Mouse (Mus musculus): ENCODE measurements around the gene Neurl1a. TPM values are rescaled to one million over a fixed set of nuclear protein-coding genes. Genes with fewer than 3 reads are reported as not detected.

The Neurl1a gene
- total RNA-seq (2014; rRNA removed) (0.28 and 0.34 TPM in 2 replicates), polyA plus RNA-seq (2012; rRNA removed) (0.24 and 0.28 TPM in 2 replicates)

DNA sequence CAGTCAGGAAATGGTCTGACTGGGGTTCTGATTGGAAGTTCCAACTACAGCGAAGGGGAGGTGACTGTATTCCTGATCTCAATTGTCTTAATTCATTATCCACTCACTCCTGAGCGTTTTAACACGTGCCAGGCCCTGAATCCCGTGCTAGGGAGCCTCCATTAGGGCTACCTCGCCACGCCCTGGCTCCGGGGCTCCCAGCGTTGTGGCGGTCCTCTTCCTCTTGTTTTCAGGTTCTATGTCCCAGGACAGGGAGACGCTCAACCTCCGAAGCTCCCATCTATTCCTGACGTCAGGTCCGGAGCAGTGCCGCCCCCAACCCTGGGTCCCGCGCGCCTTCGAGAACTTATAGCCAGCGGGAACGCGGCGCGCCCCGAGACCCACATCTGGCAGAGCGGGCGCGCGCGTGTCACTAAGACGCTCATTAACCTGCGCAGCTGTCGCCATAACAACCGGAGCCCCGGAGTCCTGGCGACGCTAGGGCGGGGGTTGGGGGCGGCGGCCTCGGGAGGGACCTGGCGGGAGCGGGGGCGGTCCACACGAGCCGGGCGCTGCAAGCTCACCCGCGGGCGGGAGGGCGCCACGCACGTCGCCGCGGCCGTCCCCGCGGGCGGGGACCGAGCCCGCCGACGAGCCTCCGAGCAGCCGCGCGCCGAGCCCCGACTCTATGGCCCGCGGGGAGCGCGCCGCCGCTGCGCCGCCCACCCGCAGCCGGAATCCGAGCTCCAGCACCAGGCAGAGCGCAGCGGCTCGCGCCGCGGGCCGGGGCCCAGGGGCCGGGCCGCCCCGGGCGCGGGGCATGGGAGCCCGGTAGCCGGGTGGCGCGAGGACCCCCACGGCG lies at the start of gene Neurl1a:
Neurl1a (plus strand) TSS at position 390 of the 841 bp plus-strand sequence.
- Histone ChIP-seq H3K36me3 (ENCODE audit: control insufficient read depth, insufficient read depth, low read length) (no peaks in the 10 kb centered on the region), H3K27me3 (ENCODE audit: control insufficient read depth, insufficient read depth, low read length) (peaks cover 16% of the 10 kb centered on the region), H3K9ac (ENCODE audit: low read depth, low read length) (peak within 1 kb of the TSS; percentile 23), H3K4me3 (ENCODE audit: insufficient read depth, low read depth, low read length) (peak within 1 kb of the TSS; percentile 56; the same call in 1 of the 2 replicates), H3K79me2 (ENCODE audit: control insufficient read depth, insufficient read depth, low read length) (no peaks in the 10 kb centered on the region), H3K4me1 (ENCODE audit: control insufficient read depth, insufficient read depth, low read length) (no peaks in the 10 kb centered on the region; the same call in 1 of the 2 replicates), H3K27ac (replicated peaks; ENCODE audit: insufficient read depth, low read depth, low read length) (no peak within 1 kb of the TSS)
- no peak for TF ChIP-seq CTCF (IDR thresholded peaks at IDR 0.05; ENCODE audit: low read depth, low read length)
- TF ChIP-seq POLR2A (IDR thresholded peaks at IDR 0.05; ENCODE audit: extremely low read depth, insufficient read depth, low read length), result no peak
- 1% methylated on average over 86 of the region's 98 CpGs for WGBS
- no peak for DNase-seq (ENCODE audit: extremely low read depth, low read depth, low spot score)

DNA sequence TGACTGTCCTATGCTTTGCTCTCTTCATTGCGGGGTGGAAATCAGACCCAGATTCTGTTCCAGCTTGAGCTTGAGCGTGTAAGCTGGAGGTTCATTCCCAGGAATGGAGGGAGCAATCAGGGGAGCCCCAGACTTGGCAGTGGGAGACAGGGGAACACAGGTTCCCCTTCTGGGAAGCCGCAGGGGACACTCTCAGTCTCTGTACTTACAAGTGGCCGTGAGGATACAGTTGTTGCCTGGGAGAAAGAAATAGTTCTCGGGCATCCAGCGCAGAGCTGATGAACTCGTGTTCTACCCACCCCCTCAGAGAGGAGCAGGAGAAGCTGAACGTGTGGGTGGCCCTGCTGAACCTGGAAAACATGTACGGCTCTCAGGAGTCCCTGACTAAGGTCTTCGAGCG lies 49.8 kb upstream of the Neurl1a start:
- TF ChIP-seq CTCF (IDR thresholded peaks at IDR 0.05; ENCODE audit: low read depth, low read length) (no peak), POLR2A (IDR thresholded peaks at IDR 0.05; ENCODE audit: extremely low read depth, insufficient read depth, low read length) (no peak)
- 95% methylated on average over 11 of the region's 11 CpGs for WGBS
- Histone ChIP-seq H3K36me3 (ENCODE audit: control insufficient read depth, insufficient read depth, low read length) (peaks cover 45% of the 10 kb centered on the region), H3K9ac (ENCODE audit: low read depth, low read length) (no peak overlapping the region), H3K4me3 (ENCODE audit: insufficient read depth, low read depth, low read length) (no peak overlapping the region), H3K4me1 (ENCODE audit: control insufficient read depth, insufficient read depth, low read length) (no peaks in the 10 kb centered on the region), H3K79me2 (ENCODE audit: control insufficient read depth, insufficient read depth, low read length) (no peaks in the 10 kb centered on the region), H3K27ac (replicated peaks; ENCODE audit: insufficient read depth, low read depth, low read length) (no peak overlapping the region), H3K27me3 (ENCODE audit: control insufficient read depth, insufficient read depth, low read length) (no peaks in the 10 kb centered on the region)
- DNase-seq (ENCODE audit: extremely low read depth, low read depth, low spot score), result no peak

DNA sequence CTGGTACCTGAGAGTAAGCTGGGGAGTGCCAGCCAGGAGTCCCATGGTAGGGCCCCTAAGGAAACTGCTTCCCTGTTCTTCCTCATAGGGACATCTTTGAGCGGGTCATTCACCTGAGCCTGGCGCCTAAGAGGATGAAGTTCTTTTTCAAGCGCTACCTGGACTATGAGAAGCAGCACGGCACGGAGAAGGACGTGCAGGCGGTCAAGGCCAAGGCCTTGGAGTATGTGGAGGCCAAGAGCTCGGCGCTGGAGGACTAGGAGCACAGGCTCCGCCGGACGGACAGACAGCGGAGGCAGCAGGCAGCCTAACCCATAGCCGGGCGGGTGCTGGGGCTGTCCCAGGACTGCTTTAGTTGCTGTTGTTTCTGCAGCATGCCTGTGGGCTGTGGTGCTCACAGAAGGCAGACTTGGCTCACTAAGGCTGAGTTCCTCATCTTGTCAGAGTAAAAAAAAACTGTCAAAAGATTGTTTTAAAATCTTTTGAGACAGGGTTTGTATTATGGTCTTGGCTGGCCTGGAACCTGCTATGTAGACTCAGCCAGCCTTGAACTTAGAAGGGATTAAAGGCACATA lies 48.0 kb upstream of the Neurl1a start:
- Histone ChIP-seq H3K79me2 (ENCODE audit: control insufficient read depth, insufficient read depth, low read length) (no peaks in the 10 kb centered on the region), H3K36me3 (ENCODE audit: control insufficient read depth, insufficient read depth, low read length) (peaks cover 36% of the 10 kb centered on the region), H3K9ac (ENCODE audit: low read depth, low read length) (no peak overlapping the region), H3K4me1 (ENCODE audit: control insufficient read depth, insufficient read depth, low read length) (no peaks in the 10 kb centered on the region), H3K27me3 (ENCODE audit: control insufficient read depth, insufficient read depth, low read length) (no peaks in the 10 kb centered on the region), H3K27ac (replicated peaks; ENCODE audit: insufficient read depth, low read depth, low read length) (no peak overlapping the region), H3K4me3 (ENCODE audit: insufficient read depth, low read depth, low read length) (no peak overlapping the region)
- WGBS, result 93% methylated on average over 15 of the region's 15 CpGs
- DNase-seq (ENCODE audit: extremely low read depth, low read depth, low spot score), result no peak
- no peak for TF ChIP-seq POLR2A (IDR thresholded peaks at IDR 0.05; ENCODE audit: extremely low read depth, insufficient read depth, low read length)
- no peak for TF ChIP-seq CTCF (IDR thresholded peaks at IDR 0.05; ENCODE audit: low read depth, low read length)

DNA sequence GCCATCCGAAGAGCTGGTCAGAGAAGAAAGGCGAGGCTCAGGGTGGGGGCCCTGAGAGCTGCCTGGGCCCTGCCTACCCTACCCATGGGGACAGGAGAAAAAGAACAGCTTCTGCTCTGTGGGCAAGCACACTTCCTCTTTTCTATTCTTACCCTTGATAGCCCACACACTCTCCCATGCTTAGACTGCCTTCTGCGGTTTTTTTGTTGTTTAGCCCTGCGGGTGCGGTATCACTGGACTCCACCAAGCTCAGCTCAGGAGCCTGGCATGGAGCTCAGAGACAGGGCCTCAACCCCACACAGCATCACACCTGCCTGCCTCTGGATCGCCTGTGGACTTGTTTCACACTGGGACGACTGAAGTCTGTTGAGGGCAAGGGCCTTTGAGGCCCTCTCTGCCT lies 45.5 kb upstream of the Neurl1a start:
- Histone ChIP-seq H3K27ac (replicated peaks; ENCODE audit: insufficient read depth, low read depth, low read length) (no peak overlapping the region), H3K4me3 (ENCODE audit: insufficient read depth, low read depth, low read length) (no peak overlapping the region), H3K79me2 (ENCODE audit: control insufficient read depth, insufficient read depth, low read length) (no peaks in the 10 kb centered on the region), H3K4me1 (ENCODE audit: control insufficient read depth, insufficient read depth, low read length) (no peaks in the 10 kb centered on the region), H3K27me3 (ENCODE audit: control insufficient read depth, insufficient read depth, low read length) (no peaks in the 10 kb centered on the region), H3K9ac (ENCODE audit: low read depth, low read length) (no peak overlapping the region), H3K36me3 (ENCODE audit: control insufficient read depth, insufficient read depth, low read length) (peaks cover 26% of the 10 kb centered on the region)
- TF ChIP-seq POLR2A (IDR thresholded peaks at IDR 0.05; ENCODE audit: extremely low read depth, insufficient read depth, low read length) (no peak), CTCF (IDR thresholded peaks at IDR 0.05; ENCODE audit: low read depth, low read length) (no peak)
- WGBS, result 83% methylated on average over 7 of the region's 7 CpGs
- DNase-seq (ENCODE audit: extremely low read depth, low read depth, low spot score), result peak; percentile 19

DNA sequence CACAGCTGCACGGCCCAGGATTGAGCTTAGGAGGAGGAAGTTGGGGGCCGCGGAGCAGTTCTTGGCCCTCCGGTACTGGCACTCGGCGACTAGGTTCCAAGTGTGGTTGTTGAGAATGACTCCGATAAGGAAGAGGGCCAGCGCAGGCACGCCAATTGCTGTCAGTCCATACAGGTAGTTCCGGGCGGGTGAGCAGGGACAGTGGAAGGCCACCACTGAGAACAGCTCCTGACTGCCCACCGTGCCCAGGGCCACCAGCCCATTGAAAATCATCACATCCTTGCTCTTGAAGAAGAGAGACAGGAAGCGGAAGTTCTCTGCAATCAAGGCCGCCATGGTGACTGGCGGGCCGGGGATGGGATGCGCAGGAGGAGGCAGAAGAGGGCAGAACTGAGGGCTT lies 43.1 kb upstream of the Neurl1a start:
- no peak overlapping the region for H3K27ac ChIP-seq (replicated peaks; ENCODE audit: insufficient read depth, low read depth, low read length)
- H3K9ac ChIP-seq (ENCODE audit: low read depth, low read length), result no peak overlapping the region
- peaks cover 10% of the 10 kb centered on the region for H3K36me3 ChIP-seq (ENCODE audit: control insufficient read depth, insufficient read depth, low read length)
- H3K4me1 ChIP-seq (ENCODE audit: control insufficient read depth, insufficient read depth, low read length), result no peaks in the 10 kb centered on the region
- no peaks in the 10 kb centered on the region for H3K79me2 ChIP-seq (ENCODE audit: control insufficient read depth, insufficient read depth, low read length)
- no peak for TF ChIP-seq POLR2A (IDR thresholded peaks at IDR 0.05; ENCODE audit: extremely low read depth, insufficient read depth, low read length)
- TF ChIP-seq CTCF (IDR thresholded peaks at IDR 0.05; ENCODE audit: low read depth, low read length), result no peak
- 83% methylated on average over 17 of the region's 17 CpGs for whole genome bisulfite sequencing
- no peak for DNase-seq (ENCODE audit: extremely low read depth, low read depth, low spot score)
- H3K27me3 ChIP-seq (ENCODE audit: control insufficient read depth, insufficient read depth, low read length), result no peaks in the 10 kb centered on the region
- H3K4me3 ChIP-seq (ENCODE audit: insufficient read depth, low read depth, low read length), result 0 out of 2 replicates have a peak overlapping the region, but pooled peaks have one; percentile 13

Data from liver, adult 2 months (tissue).